Mouse (Mus musculus) intestine, embryonic 16.5 days (tissue): ENCODE results near the gene Dusp11. TPM values are rescaled to one million over a fixed set of nuclear protein-coding genes. Genes with fewer than 3 reads are reported as not detected.
"Not testable (repeated sequence)": the region's sequence is repeated elsewhere in the genome, so short reads cannot be mapped to it uniquely, and the experiment has no call there.

ENCODE experiments used
- ATAC-seq: fragments of 200-750 bp; cut with Nextera tagmentation; 2 replicates; pipeline ENCODE4 v1.8.0; 2017; ENCODE audit warnings: moderate TSS enrichment, moderate library complexity
- H3K27ac ChIP-seq: fragments of 300-500 bp; sonication (generic); 2 replicates; pipeline ENCODE4 v1.5.1; 2014; ENCODE audit warnings: mild to moderate bottlenecking, low read length
- H3K27me3 ChIP-seq: fragments of 300-500 bp; sonication (generic); replicated peaks from 2 replicates; pipeline ENCODE4 v1.6.1; 2014; ENCODE audit warnings: low read length, control low read depth, mixed read lengths; ENCODE audit not compliant: control insufficient read depth, insufficient read depth
- H3K36me3 ChIP-seq: fragments of 300-500 bp; sonication (generic); 2 replicates; pipeline ENCODE4 v1.6.1; 2014; ENCODE audit warnings: low read length, control low read depth; ENCODE audit not compliant: control insufficient read depth, insufficient read depth
- H3K4me1 ChIP-seq: fragments of 300-500 bp; sonication (generic); 2 replicates; pipeline ENCODE4 v1.6.1; 2014; ENCODE audit warnings: low read length, control low read depth, mixed read lengths; ENCODE audit not compliant: control insufficient read depth, insufficient read depth
- H3K4me2 ChIP-seq: fragments of 300-500 bp; sonication (generic); 2 replicates; pipeline ENCODE4 v1.6.1; 2014; ENCODE audit warnings: low read depth, low read length, control low read depth
- H3K4me3 ChIP-seq: fragments of 300-500 bp; sonication (generic); 2 replicates; pipeline ENCODE4 v1.5.1; 2014; ENCODE audit warnings: mild to moderate bottlenecking, low read length
- H3K9ac ChIP-seq: fragments of 300-500 bp; sonication (generic); 2 replicates; pipeline ENCODE4 v1.6.1; 2014; ENCODE audit warnings: low read depth, low read length
- H3K9me3 ChIP-seq: fragments of 300-500 bp; sonication (generic); 2 replicates; pipeline ENCODE4 v1.6.1; 2016; ENCODE audit warnings: low read length, control low read depth; ENCODE audit not compliant: control insufficient read depth
- WGBS: fragments of 180-500 bp; shearing (Covaris S2); extraction: QIAGEN DNeasy Blood & Tissue Kit; methylation state at CpG from one replicate; pipeline ENCODE4 v1.1.7; 2014; 5-methylcytosine and 5-hydroxymethylcytosine counted together
- polyA plus RNA-seq: library from polyadenylated mRNA; unstranded; fragments of >200 nt; fragmentation: Nextera tagmentation; extraction: Ambion mirVana; gene quantifications from 2 replicates; pipeline ENCODE4 v1.2.1, GENCODE M21; 2015

Gene Dusp11
- polyA plus RNA-seq, 1 experiment from 2014 or later, result 34.2 TPM

GRCm38 (mm10) chr6:85902303-85902702, 59.2 kb downstream of the Dusp11 start:
- H3K4me2 ChIP-seq, result no peak overlapping the region
- H3K4me3 ChIP-seq, result no peak overlapping the region
- ATAC-seq, result peak; percentile 52
- 88% methylated on average over 2 of the region's 2 CpGs for WGBS
- H3K9me3 ChIP-seq, result no peaks in the 10 kb centered on the region
- H3K27ac ChIP-seq, result no peak overlapping the region
- H3K36me3 ChIP-seq, result no peaks in the 10 kb centered on the region
- no peaks in the 10 kb centered on the region for H3K4me1 ChIP-seq
- H3K9ac ChIP-seq, result no peak overlapping the region
- H3K27me3 ChIP-seq, result no peaks in the 10 kb centered on the region

GRCm38 (mm10) chr6:85898596-85899475, 62.6 kb downstream of the Dusp11 start:
- H3K4me3 ChIP-seq, H3K9ac ChIP-seq, ATAC-seq, H3K4me2 ChIP-seq, H3K27me3 ChIP-seq, H3K9me3 ChIP-seq, H3K4me1 ChIP-seq, H3K27ac ChIP-seq, H3K36me3 ChIP-seq: not testable (repeated sequence)
- WGBS, result 67% methylated on average over 7 of the region's 8 CpGs

GRCm38 (mm10) chr6:85895061-85895648, 66.3 kb downstream of the Dusp11 start:
- not testable (repeated sequence) for ATAC-seq, H3K4me1 ChIP-seq, H3K4me3 ChIP-seq, H3K9me3 ChIP-seq, H3K36me3 ChIP-seq, H3K27me3 ChIP-seq, H3K4me2 ChIP-seq, H3K27ac ChIP-seq, H3K9ac ChIP-seq
- 76% methylated on average over 25 of the region's 25 CpGs for whole genome bisulfite sequencing

Other genes starting within 250 kb of the Dusp11 start
- gene Nat8f7, start 248.5 kb downstream of the Dusp11 start, polyA plus RNA-seq, result 0.21 TPM in 1 of 2 replicates, not detected in the other
- 0.09 TPM in 1 of 2 replicates, not detected in the other for gene Nat8f3, start 195.9 kb downstream of the Dusp11 start, polyA plus RNA-seq
- gene Nat8f6, start 140.7 kb downstream of the Dusp11 start, polyA plus RNA-seq, result not detected in 2 replicates
- gene Nat8f5, start 140.7 kb downstream of the Dusp11 start, polyA plus RNA-seq, result 0.59 and 0.65 TPM in 2 replicates
- 7.3 and 12.6 TPM in 2 replicates for gene Nat8, start 129.6 kb downstream of the Dusp11 start, polyA plus RNA-seq
- gene Nat8f2, start 92.5 kb downstream of the Dusp11 start, polyA plus RNA-seq, result 0.04 TPM in 1 of 2 replicates, not detected in the other
- gene Nat8f4, start 56.8 kb downstream of the Dusp11 start, polyA plus RNA-seq, result 6.3 and 6.4 TPM in 2 replicates
- gene Tprkb, start 49.8 kb downstream of the Dusp11 start, polyA plus RNA-seq, result 48.4 and 53.3 TPM in 2 replicates
- gene Nat8f1, start 46.0 kb downstream of the Dusp11 start, polyA plus RNA-seq, result 12.0 and 14.0 TPM in 2 replicates
- gene Figla, start 54.5 kb upstream of the Dusp11 start, polyA plus RNA-seq, result not detected in 2 replicates
- gene Add2, start 67.0 kb upstream of the Dusp11 start, polyA plus RNA-seq, result 5.5 and 8.0 TPM in 2 replicates
- gene Tgfa, start 233.6 kb upstream of the Dusp11 start, polyA plus RNA-seq, result 6.0 and 7.0 TPM in 2 replicates